Mouse (Mus musculus) cerebellum, adult 9-11 months (tissue): Measurements from ENCODE around the gene Hist1h2bh.
A peak's percentile ranks its signal among the peaks of the same experiment; 100 is the strongest.
"Not testable (repeated sequence)": the region's sequence is repeated elsewhere in the genome, so short reads cannot be mapped to it uniquely, and the experiment has no call there.

Source experiments
- DNase-seq: peaks from one replicate; pipeline ENCODE4 v3.0.0; 2022

Gene Hist1h2bh

DNA sequence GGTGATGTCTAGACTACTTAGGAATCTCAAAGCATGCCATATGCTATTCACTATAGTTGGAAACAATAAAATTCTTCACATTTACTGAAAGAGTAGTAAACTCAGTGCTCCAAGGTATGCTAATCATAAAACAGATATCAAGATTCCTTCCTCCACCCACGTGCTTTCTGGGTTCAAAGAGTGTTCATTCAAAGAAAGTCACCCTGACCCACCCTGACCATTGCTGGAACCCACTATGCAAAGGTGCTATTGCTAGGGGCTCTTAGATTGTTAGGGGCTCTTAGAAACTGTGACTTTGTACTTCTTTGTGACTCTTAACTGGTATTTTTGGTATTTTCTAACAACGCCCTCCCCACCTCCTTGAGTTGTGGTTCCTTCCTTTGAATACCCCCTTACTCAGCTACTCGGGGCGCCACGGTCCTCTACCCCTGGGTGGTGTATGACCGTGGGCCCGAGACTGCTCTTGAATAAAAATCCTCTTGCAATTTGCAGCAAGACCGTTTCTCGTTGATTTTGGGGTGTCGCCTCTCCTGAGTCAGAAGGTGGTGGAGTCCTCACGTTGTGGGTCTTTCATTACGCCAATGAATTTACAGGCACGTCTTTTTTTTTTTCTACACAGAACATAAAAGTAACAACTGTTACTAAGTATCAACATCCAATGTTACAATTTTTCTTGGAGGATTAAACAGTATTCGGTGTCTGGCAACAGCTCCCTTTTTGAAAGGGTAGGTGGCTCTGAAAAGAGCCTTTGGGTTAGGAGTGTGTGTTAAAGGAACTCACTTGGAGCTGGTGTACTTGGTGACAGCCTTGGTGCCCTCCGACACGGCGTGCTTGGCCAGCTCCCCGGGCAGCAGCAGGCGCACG lies 30.1 kb upstream of the Hist1h2bh start:
- not testable (repeated sequence) for DNase-seq

DNA sequence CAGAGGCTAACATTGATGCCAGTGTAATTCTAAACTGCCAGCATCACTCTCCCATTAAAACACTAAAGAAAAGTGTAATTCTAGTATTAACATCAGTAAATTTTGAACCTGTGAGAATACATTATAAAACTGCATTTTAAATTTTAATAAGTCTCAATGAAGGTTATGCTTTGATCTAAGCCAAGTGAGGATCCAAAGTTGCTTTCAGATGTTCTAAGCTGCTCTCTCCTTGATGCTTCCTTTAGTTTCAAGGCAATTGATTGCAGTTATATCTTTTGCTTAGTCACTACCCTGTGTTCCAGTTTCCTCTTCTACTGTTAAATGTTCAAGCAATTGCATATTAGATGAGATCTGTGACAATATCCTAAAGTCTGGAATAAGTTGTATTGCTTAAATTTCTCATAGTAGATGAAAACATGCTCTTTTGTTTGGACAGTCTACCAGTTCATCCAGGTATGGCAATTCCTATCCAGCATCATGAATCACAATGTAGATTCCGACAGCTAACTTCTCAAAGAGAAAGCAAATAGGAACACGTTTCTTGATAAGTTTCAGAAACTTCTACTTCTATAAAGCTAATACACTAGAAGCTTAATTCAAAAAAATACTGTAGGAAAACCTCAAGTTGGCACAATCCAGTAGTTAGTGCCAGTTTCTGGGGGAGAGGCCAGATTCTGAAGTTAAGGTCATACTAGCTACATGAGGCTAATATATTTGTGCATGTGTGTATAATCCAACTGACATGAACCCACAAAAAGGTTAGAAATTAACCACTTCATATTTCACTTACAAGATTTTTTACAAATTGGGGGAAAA lies 29.2 kb upstream of the Hist1h2bh start:
- no peak for DNase-seq

DNA sequence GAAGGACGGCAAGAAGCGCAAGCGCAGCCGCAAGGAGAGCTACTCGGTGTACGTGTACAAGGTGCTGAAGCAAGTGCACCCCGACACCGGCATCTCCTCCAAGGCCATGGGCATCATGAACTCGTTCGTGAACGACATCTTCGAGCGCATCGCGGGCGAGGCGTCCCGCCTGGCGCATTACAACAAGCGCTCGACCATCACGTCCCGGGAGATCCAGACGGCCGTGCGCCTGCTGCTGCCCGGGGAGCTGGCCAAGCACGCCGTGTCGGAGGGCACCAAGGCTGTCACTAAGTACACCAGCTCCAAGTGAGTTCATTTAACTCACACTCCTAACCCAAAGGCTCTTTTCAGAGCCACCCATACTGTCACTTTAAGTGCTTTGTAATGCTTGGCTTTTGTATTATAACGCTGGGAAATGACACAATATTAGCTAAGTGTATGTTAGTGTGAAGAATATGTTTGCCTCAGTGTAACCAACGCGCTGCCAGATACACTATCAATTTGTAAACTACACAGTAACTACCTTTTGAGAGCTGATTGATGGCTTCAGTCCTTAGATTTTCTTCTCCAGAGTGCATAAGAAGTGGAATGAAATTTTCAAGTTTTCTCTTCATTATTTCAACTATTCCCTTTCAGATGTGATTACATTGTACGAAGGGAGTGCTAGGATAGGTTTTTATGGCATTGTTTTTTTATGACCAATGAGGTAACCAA lies 28.5 kb upstream of the Hist1h2bh start:
- DNase-seq, result not testable (repeated sequence)

DNA sequence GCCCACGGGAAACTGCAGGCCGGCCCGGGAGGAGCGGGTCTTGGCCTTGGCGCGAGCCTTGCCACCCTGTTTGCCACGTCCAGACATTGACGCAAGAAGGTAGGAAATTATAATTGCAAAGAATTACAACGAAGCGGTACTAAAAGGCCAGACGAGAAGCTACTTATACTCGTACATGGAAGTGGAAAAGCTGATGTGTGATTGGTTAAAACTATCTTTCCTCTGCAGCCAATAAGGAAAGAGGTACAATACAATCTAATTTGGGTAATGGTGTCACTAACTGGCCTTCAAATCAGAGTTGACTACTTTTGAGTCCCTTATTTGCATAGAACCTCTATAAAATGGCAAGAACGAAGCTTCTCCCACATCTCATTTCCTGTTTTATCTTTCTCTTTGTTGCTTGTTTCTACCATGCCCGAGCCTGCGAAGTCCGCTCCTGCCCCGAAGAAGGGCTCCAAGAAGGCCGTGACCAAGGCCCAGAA lies 27.9 kb upstream of the Hist1h2bh start, which contains the start of the genes Hist1h2ae and Hist1h2bg:
Gene Hist1h2ae, minus strand, starts transcription at position 199 of the 482 bp plus-strand sequence.
Gene Hist1h2bg, plus strand, starts transcription at position 375 of the 482 bp plus-strand sequence.
- DNase-seq, result peak; percentile 73

DNA sequence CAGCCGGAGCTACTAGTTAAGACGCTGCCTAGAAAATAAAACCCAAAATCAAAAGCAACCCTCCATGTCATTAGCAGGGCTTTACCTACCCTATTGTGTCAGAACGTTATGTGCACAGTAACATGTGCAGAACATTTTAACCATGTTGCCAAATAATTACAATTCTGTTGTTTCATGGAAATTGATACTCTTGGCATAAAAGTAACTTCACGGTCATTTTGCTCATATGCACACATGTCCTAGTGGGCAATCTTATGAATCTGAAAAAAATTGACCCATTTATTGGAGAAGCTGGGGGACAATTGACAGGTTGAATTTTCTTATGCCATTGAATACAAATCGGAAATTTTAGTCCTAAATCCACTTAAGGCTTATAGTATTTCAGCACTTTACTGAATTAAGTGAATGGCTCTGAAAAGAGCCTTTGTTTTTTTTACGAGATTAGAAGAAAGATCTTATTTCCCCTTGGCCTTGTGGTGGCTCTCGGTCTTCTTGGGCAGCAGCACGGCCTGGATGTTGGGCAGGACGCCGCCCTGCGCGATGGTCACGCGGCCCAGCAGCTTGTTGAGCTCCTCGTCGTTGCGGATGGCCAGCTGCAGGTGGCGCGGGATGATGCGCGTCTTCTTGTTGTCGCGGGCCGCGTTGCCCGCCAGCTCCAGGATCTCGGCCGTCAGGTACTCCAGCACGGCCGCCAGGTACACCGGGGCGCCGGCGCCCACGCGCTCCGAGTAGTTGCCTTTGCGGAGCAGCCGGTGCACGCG lies 27.2 kb upstream of the Hist1h2bh start:
- DNase-seq, result not testable (repeated sequence)

DNA sequence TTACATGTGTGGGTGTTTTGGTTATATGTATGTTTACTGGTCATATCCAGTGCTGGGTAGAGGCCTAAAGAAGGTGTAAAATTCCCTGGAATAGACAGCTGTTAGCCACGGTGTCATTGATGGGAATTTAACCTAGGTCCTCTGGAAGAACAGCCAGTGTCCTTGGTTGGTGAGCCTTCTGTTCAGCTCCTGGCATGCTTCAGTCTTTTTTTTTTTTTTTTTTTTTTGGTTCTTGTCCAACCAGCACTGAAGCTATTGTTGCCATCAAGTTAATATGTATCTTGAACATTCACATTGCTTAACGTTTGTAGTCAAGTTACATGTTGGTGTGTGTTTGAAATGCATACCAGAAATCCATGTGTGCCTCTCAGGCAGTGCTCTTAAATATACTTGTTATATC lies 21.3 kb upstream of the Hist1h2bh start:
- no peak for DNase-seq

DNA sequence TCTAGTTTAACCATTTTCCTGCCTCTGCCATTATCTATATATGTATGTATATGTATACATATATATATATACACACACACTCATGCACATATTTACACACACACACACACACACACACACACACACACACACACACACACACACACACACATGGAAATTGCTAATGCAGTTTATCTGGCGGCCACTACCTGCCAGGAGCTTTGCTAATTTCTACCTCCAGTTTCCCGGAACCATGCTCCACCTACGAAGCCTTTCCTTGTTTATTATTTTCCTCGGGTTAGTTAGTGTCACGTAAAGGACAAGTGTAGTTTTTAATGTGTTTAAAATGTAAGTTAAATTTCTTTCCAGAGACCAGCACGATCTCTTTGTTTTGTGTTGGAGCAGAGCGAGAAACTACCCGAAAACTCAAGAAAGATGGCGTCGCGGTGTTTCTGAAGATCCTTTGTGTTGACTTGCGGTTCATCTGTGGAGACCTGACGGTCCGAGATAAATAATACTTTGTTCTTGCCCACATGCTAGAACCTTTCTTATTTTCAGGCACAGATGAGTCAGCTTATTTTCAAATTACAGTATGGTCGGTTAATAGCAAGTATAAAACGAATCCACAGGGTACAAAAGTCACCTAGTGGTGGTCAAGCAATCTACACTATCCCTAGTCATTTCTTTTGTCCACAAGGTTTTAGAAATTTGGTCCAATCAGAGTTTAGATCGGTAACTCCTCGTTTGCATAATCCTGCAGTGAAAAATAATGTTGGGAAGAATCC lies 19.7 kb upstream of the Hist1h2bh start:
- peak; percentile 60 for DNase-seq

DNA sequence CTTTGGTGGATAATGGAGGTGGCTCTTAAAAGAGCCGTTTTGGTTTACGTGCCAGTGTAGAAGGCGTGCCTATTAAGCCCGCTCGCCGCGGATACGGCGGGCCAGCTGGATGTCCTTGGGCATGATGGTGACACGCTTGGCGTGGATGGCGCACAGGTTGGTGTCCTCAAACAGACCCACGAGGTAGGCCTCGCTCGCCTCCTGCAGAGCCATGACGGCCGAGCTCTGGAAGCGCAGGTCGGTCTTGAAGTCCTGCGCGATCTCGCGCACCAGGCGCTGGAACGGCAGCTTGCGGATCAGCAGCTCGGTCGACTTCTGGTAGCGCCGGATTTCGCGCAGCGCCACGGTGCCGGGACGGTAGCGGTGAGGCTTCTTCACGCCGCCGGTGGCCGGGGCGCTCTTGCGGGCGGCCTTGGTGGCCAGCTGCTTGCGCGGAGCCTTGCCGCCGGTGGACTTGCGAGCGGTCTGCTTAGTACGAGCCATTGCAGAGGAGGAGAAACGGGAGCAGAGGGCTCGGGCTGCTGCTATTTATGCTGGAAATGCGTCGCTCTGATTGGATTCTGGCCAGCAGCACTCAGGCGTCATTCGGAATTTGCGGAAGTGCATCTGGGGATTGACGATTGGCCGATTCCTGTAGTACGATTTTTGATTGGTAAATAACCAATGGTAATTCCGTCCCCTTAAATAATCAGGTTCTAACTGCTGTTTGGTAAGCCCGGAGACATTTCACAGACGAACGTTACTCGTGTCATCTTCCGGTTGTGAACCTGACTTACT lies 18.9 kb upstream of the Hist1h2bh start, which contains the start of gene Hist1h3e:
Gene Hist1h3e, minus strand, starts transcription at position 487 of the 777 bp plus-strand sequence.
- DNase-seq, result peak; percentile 94

DNA sequence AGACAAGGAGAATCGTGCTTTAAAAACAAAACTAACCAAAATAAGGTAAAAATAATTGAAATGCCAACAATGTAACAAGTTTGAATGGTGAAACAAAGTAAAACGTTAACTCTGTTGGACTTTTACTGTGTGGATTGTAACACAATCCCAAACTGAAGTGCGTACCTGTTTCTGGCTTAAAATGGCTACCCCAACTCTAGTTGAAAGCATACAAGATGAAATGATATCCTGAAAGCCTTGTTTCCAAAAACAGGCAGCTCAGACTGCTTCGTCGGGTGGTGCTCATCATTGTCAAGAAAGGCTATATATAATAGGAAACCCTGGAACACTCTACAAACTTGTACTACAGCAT lies 18.3 kb upstream of the Hist1h2bh start:
- DNase-seq, result not testable (repeated sequence)

DNA sequence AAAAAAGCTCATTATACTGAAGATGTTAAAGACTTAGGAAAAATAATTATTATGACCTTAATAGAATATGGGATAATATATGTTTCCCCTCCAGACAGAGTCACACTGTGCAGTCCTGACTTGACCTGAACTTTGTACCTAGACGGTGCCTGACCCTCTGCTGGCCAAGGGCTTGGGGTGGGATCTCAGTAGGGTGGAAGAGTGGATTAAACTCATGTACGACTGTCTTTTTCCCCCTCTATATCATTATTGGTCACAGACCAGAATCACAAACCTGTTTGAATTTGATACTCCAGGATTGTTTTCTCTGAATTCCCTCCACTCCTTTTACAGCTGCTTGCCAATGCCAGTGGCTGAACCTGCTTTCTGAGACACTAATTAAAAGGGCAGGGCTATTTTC lies 17.5 kb upstream of the Hist1h2bh start:
- DNase-seq, result not testable (repeated sequence)

DNA sequence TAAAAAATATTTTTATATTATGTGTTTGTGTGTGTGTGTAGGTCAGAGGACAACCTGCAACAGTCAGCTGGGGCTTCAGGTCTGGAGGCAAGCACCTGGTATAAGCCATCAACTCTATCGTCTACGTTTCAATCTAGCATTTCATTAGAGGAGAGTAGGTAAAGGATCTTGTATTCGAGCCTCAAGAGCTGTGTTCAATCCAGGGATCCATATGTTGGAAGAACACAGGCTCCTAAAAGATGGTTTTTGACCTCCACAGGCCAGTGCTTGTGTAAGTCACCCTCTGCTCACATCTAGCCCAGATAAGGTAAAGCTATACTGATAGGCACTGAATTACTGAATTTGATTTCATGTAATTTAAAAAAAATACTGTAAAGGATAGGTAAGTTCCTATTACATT lies 13.7 kb upstream of the Hist1h2bh start:
- DNase-seq, result no peak

DNA sequence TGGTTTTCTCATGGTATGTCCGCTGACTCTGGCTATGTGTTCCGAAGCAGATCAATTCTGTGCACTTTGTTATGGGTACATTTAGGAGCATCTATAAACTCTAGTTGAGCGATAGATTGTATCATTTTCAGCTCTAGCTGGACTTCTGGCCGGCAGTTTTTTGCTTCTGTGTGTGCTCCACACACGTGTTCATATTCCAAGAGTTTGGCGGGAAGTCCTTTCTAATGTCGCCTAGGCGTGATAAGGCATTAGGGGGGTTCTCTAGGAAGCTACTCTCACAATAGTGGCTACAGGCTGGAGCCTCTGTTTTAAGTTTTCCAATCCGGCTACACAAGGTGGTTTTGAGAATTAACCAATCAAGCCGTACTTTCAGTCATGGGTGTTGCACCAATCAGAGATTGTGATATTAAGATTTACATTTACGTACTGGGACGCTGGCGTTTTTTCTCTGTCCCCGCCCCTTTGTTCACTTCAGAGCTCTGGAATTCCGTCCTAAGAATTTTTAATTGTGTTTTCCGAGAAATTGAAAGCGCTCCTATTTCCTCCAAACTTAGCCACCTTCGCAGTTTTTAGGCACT lies 12.7 kb upstream of the Hist1h2bh start:
- peak; percentile 82 for DNase-seq

DNA sequence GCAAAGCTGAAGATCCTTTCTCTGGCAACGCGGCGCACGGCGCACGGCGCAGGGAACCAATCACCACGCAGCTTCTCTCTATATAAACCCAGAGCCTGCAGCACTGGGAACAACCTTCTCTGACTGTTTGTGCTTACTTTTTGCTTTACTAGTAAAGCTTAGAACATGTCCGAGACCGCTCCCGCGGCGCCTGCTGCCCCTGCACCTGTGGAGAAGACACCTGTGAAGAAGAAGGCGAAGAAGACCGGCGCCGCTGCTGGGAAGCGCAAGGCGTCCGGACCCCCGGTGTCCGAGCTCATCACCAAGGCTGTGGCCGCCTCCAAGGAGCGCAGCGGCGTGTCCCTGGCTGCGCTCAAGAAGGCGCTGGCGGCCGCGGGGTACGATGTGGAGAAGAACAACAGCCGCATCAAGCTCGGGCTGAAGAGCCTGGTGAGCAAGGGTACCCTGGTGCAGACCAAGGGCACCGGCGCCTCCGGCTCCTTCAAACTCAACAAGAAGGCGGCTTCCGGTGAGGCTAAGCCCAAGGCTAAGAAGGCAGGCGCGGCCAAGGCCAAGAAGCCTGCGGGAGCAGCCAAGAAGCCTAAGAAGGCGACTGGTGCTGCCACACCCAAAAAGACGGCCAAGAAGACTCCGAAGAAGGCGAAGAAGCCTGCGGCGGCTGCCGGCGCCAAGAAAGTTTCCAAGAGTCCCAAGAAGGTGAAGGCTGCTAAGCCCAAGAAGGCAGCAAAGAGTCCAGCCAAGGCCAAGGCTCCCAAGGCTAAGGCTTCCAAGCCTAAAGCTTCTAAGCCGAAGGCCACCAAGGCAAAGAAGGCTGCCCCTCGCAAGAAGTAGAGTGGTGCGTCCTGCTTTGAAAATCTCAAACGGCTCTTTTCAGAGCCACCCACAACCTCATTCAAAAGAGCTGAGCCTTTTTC lies 12.0 kb upstream of the Hist1h2bh start:
- peak; percentile 78 for DNase-seq

DNA sequence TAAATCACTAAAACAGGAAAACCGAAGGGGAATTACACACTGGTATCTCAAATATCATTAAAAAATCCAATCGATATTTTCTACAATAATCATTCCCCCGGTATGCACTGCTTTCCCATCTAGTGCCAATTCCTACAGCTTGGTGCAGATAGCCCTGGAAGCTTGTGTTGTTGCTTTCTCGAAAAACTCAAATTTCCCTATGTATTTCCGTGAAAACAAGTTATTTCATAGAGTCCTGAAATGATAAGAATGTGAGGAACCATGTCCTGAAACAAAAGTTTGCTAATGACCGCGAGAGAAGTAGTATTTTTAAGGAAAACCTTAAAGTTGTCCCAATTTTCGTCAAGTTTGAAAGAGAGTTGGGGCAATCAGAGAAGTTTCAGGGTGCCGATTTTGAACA lies 11.2 kb upstream of the Hist1h2bh start:
- no peak for DNase-seq

DNA sequence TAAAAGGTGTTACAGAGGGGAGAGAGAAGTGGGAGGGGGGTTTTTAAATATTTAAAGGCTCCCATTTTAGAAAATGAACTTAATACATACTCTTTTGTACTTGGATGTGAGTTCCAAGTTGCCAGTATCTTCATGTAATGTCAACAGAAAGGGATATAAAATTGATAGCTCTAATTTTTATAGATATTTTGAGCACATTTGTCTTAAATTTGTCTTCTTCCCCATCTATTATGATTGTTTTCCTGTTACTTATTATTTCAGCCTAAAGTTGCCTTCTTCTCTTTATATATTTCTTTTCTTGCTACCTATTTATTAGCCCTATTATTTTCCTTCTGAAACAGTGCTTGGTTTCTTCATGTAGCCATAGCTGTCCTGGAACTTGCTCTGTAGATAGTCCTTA lies 9.8 kb upstream of the Hist1h2bh start, which contains the start of gene Hist1h1d:
Gene Hist1h1d, plus strand, starts transcription at position 301 of the 400 bp plus-strand sequence.
- no peak for DNase-seq

DNA sequence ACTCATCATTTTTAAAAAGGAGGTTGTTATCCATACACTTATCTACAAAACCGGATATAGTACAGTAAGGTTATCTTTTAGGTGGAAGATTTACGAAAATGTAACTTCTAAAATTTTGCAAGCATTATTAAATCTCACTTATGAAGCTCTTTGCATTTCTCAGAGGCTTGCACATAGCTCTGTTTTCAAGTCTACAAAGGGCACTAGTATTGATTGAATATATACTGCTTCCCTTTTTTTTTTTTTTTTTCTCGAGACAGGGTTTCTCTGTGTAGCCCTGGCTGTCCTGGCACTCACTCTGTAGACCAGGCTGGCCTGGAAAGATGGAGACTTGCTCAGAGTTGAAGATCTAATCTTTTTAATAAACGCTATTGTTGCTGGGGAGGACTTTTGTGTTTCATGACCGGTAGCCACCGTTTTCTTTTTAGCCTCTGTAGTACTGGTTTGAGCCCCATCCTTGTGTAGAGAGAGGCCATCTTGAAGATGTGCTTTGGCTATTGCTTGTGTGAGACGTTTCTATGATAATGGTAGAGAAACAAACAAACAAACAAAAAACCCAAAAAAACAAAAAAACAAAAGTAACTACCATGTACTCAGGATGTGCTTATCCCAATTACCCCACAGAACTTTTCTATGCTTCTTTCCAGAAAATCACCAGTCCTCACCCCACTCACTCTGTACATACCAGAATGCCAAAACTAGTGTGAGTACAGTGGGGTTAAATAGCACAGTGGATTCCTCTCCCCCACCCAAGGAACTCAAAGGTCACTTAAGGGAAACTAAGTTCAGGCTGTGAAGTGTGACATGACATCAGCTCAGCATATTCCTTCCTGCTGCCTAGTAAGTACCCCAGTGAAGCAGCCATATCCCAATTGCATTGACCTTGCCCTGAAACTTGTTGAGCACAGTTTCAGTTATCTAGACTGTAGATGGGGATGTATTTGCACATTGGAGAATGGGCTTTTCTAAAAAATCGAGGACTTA lies 9.0 kb upstream of the Hist1h2bh start:
- no peak for DNase-seq

DNA sequence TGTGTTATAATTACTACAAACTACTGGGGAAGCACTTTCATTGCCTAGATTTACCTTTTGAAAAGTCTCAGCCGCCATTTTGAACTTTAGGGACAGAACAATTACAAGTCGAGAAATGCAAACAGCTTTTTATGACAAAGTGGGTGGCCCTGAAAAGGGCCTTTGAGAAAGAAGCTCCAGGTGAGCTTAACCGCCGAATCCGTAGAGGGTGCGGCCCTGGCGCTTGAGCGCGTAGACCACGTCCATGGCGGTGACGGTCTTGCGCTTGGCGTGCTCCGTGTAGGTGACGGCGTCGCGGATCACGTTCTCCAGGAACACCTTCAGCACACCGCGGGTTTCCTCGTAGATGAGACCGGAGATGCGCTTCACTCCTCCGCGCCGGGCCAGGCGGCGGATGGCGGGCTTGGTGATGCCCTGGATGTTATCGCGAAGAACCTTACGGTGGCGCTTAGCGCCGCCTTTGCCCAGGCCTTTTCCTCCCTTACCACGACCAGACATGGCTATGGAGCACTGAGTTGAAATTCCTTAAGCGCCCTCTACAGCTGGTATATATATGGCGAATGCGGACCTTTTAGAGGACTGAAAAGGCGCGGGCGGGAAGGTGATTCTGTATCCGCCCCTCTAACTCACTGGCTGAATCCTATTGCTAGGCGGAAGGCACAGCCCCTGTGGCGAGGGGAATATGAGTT lies 8.1 kb upstream of the Hist1h2bh start, which contains the start of gene Hist1h4f:
Gene Hist1h4f, minus strand, starts transcription at position 503 of the 689 bp plus-strand sequence.
- peak; percentile 94 for DNase-seq
